Mouse (Mus musculus): ENCODE measurements around the gene Pxylp1. TPM values are rescaled to one million over a fixed set of nuclear protein-coding genes. Genes with fewer than 3 reads are reported as not detected.

Pxylp1 gene
- total and polyA plus RNA-seq, 2 experiments from 2014 or later: 23.5 to 42.3 TPM

- Histone ChIP-seq H3K9ac (replicated peaks; ENCODE audit: low read length, poor library complexity, severe bottlenecking) (no peak overlapping the region), H3K27ac (ENCODE audit: low read depth, low read length) (no peak overlapping the region), H3K36me3 (ENCODE audit: insufficient read depth, low read length) (peaks cover 11% of the 10 kb centered on the region; the same call in 1 of the 2 replicates), H3K4me3 (ENCODE audit: low read depth, low read length) (no peak overlapping the region), H3K27me3 (ENCODE audit: insufficient read depth, low read length) (no peaks in the 10 kb centered on the region), H3K4me1 (ENCODE audit: insufficient read depth, low read length) (no peaks in the 10 kb centered on the region), H3K4me2 (ENCODE audit: low read depth, low read length, poor library complexity, severe bottlenecking) (no peak overlapping the region), H3K9me3 (ENCODE audit: low read length) (no peaks in the 10 kb centered on the region)
- WGBS: 84% methylated on average over 9 of the region's 9 CpGs
- no peak for ATAC-seq (ENCODE audit: low FRiP score)
- no peak for TF ChIP-seq CTCF (IDR thresholded peaks at IDR 0.05)
- no peak for DNase-seq (ENCODE audit: low spot score)
Measured at GRCm38 (mm10) chr9:96823005-96823404, 69.5 kb downstream of the Pxylp1 start.

GRCm38 (mm10) chr9:96818822-96819481 lies 73.5 kb downstream of the Pxylp1 start:
- H3K27me3 ChIP-seq (ENCODE audit: insufficient read depth, low read length): no peaks in the 10 kb centered on the region
- no peak overlapping the region for H3K9ac ChIP-seq (replicated peaks; ENCODE audit: low read length, poor library complexity, severe bottlenecking)
- H3K9me3 ChIP-seq (ENCODE audit: low read length): no peaks in the 10 kb centered on the region
- ATAC-seq (ENCODE audit: low FRiP score) (peak; percentile 31; the same call in 1 of the 2 replicates), DNase-seq (ENCODE audit: low spot score) (no peak)
- H3K36me3 ChIP-seq (ENCODE audit: insufficient read depth, low read length): no peaks in the 10 kb centered on the region
- H3K4me2 ChIP-seq (ENCODE audit: low read depth, low read length, poor library complexity, severe bottlenecking): no peak overlapping the region
- no peaks in the 10 kb centered on the region for H3K4me1 ChIP-seq (ENCODE audit: insufficient read depth, low read length)
- WGBS: 66% methylated on average over 11 of the region's 11 CpGs
- H3K27ac ChIP-seq (ENCODE audit: low read depth, low read length): no peak overlapping the region
- no peak for TF ChIP-seq CTCF (IDR thresholded peaks at IDR 0.05)
- no peak overlapping the region for H3K4me3 ChIP-seq (ENCODE audit: low read depth, low read length)

- peak; percentile 70 for ATAC-seq (ENCODE audit: low FRiP score)
- H3K36me3 ChIP-seq (ENCODE audit: insufficient read depth, low read length): no peaks in the 10 kb centered on the region
- 34% methylated on average over 7 of the region's 7 CpGs for WGBS
Measured at GRCm38 (mm10) chr9:96818128-96818821, 74.2 kb downstream of the Pxylp1 start.

GRCm38 (mm10) chr9:96811996-96812395 lies 80.5 kb downstream of the Pxylp1 start:
- H3K27me3 ChIP-seq (ENCODE audit: insufficient read depth, low read length): no peaks in the 10 kb centered on the region
- no peak overlapping the region for H3K4me3 ChIP-seq (ENCODE audit: low read depth, low read length)
- H3K4me1 ChIP-seq (ENCODE audit: insufficient read depth, low read length): no peaks in the 10 kb centered on the region
- no peak overlapping the region for H3K27ac ChIP-seq (ENCODE audit: low read depth, low read length)
- no peaks in the 10 kb centered on the region for H3K9me3 ChIP-seq (ENCODE audit: low read length)
- TF ChIP-seq CTCF (IDR thresholded peaks at IDR 0.05): no peak
- no peak for ATAC-seq (ENCODE audit: low FRiP score)
- no peaks in the 10 kb centered on the region for H3K36me3 ChIP-seq (ENCODE audit: insufficient read depth, low read length)
- H3K9ac ChIP-seq (replicated peaks; ENCODE audit: low read length, poor library complexity, severe bottlenecking): no peak overlapping the region
- DNase-seq (ENCODE audit: low spot score): no peak
- 18% methylated on average over 4 of the region's 4 CpGs for WGBS
- H3K4me2 ChIP-seq (ENCODE audit: low read depth, low read length, poor library complexity, severe bottlenecking): no peak overlapping the region

More at GRCm38 (mm10) chr9:96818128-96818821, 74.2 kb downstream of the Pxylp1 start:
- H3K4me3 ChIP-seq (ENCODE audit: low read depth, low read length): no peak overlapping the region
- H3K27ac ChIP-seq (ENCODE audit: low read depth, low read length): no peak overlapping the region
- H3K4me2 ChIP-seq (ENCODE audit: low read depth, low read length, poor library complexity, severe bottlenecking): no peak overlapping the region
- no peak overlapping the region for H3K9ac ChIP-seq (replicated peaks; ENCODE audit: low read length, poor library complexity, severe bottlenecking)
- DNase-seq (ENCODE audit: low spot score): peak; percentile 93
- TF ChIP-seq CTCF (IDR thresholded peaks at IDR 0.05): peak; percentile 90
- no peaks in the 10 kb centered on the region for H3K27me3 ChIP-seq (ENCODE audit: insufficient read depth, low read length)
- H3K4me1 ChIP-seq (ENCODE audit: insufficient read depth, low read length): no peaks in the 10 kb centered on the region
- no peaks in the 10 kb centered on the region for H3K9me3 ChIP-seq (ENCODE audit: low read length)

DNA sequence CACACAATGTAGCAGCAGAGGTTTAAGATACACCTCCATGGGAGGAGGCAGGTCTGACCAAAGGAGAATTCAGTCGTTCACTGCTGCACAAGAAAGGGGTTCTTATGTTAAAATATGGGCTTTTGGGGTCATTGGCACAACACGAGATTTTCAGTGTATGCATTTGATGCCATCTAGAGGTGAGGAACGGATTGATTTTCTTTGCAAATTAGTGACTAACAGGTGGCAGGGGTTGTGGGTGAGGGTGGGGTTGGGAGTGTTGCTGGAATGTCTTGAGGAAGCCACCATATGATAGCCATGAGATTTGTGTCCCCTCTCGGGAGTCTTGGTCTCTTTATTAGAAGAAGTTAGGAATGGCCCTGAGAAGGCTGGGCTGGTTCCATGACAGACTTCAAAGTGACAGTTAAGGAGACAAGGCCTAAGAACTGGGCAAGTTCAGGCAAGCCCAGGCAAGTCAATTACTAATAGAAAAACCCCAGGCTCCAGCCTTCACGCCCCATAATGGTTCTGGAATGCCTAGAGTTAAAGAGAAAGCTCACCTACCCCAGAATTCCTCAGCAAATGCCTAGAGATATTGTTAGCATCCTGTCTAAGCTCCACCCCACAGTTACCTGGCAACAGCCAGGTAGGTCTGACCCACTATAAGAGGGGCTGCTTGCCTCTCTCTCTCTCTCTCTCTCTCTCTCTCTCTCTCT lies 92.2 kb downstream of the Pxylp1 start:
- no peak overlapping the region for H3K4me2 ChIP-seq (ENCODE audit: low read depth, low read length, poor library complexity, severe bottlenecking)
- H3K4me3 ChIP-seq (ENCODE audit: low read depth, low read length): no peak overlapping the region
- no peak overlapping the region for H3K9ac ChIP-seq (replicated peaks; ENCODE audit: low read length, poor library complexity, severe bottlenecking)
- 30% methylated on average over 5 of the region's 5 CpGs for WGBS
- TF ChIP-seq CTCF (IDR thresholded peaks at IDR 0.05): peak; percentile 79
- peaks cover 3% of the 10 kb centered on the region; the same call in 1 of the 2 replicates for H3K4me1 ChIP-seq (ENCODE audit: insufficient read depth, low read length)
- no peak for ATAC-seq (ENCODE audit: low FRiP score)
- no peak overlapping the region for H3K27ac ChIP-seq (ENCODE audit: low read depth, low read length)
- DNase-seq (ENCODE audit: low spot score): peak; percentile 59
- H3K36me3 ChIP-seq (ENCODE audit: insufficient read depth, low read length): no peaks in the 10 kb centered on the region
- no peaks in the 10 kb centered on the region for H3K27me3 ChIP-seq (ENCODE audit: insufficient read depth, low read length)
- no peaks in the 10 kb centered on the region for H3K9me3 ChIP-seq (ENCODE audit: low read length)
